Mouse (Mus musculus) MEL (cell line): ENCODE measurements around the gene Fam172a. TPM values are rescaled to one million over a fixed set of nuclear protein-coding genes. Genes with fewer than 3 reads are reported as not detected.

ENCODE experiments used
- DNase-seq: peaks from one replicate; pipeline ENCODE4 v3.0.0; 2011; ENCODE audit warnings: low read depth, low spot score
- H3K27ac ChIP-seq: 2 replicates; pipeline ENCODE4 v1.5.1; 2012; ENCODE audit warnings: low read depth, mild to moderate bottlenecking, control low read depth, low read length, moderate library complexity; ENCODE audit not compliant: control insufficient read depth
- H3K27me3 ChIP-seq, 2 experiments: fragments of 150-350 bp in 1 of 2; sonication (generic) in 1 of 2; 2 replicates each; pipeline ENCODE4 v1.6.1; 2012; ENCODE audit warnings: low read length in 2 of 2, mild to moderate bottlenecking in 2 of 2, improper control_type of control experiment in 1 of 2, moderate library complexity in 1 of 2; ENCODE audit not compliant: insufficient read depth in 2 of 2, control insufficient read depth in 1 of 2
- H3K36me3 ChIP-seq, 2 experiments: 2 replicates each; pipeline ENCODE4 v1.6.1; 2012 to 2014; ENCODE audit warnings: low read length in 2 of 2, improper control_type of control experiment in 1 of 2, inconsistent platforms in 1 of 2, mild to moderate bottlenecking in 1 of 2; ENCODE audit not compliant: insufficient read depth in 2 of 2, control insufficient read depth in 1 of 2
- H3K4me1 ChIP-seq, 2 experiments: fragments of 150-350 bp in 1 of 2; sonication (generic) in 1 of 2; 2 replicates each; pipeline ENCODE4 v1.6.1; 2012; ENCODE audit warnings: low read length in 2 of 2, improper control_type of control experiment in 1 of 2, mild to moderate bottlenecking in 1 of 2; ENCODE audit not compliant: insufficient read depth in 2 of 2, control insufficient read depth in 1 of 2
- H3K4me3 ChIP-seq, 2 experiments: fragments of 150-350 bp in 1 of 2; sonication (generic) in 1 of 2; 2 replicates each; pipeline ENCODE4 v1.5.1; 2012; ENCODE audit warnings: low read depth in 2 of 2, low read length in 2 of 2, mild to moderate bottlenecking in 2 of 2, moderate library complexity in 2 of 2, control low read depth in 1 of 2, improper control_type of control experiment in 1 of 2; ENCODE audit not compliant: control insufficient read depth in 1 of 2, insufficient read depth in 1 of 2
- H3K79me2 ChIP-seq: 2 replicates; pipeline ENCODE4 v1.6.1; 2012; ENCODE audit warnings: mild to moderate bottlenecking, low read length, moderate library complexity; ENCODE audit not compliant: control insufficient read depth, poor library complexity, insufficient read depth
- H3K9ac ChIP-seq: 2 replicates; pipeline ENCODE4 v1.6.1; 2012; ENCODE audit warnings: low read depth, mild to moderate bottlenecking, control low read depth, low read length, moderate library complexity; ENCODE audit not compliant: control insufficient read depth, poor library complexity, severe bottlenecking
- H3K9me3 ChIP-seq: fragments of 150-350 bp; sonication (generic); replicated peaks from 2 replicates; pipeline ENCODE4 v1.6.1; 2012; ENCODE audit warnings: mild to moderate bottlenecking, low read length, improper control_type of control experiment, moderate library complexity; ENCODE audit not compliant: insufficient read depth
- CHD1 ChIP-seq: IDR thresholded peaks from 2 replicates; pipeline ENCODE4 v1.6.1; 2012; ENCODE audit warnings: low read depth, mild to moderate bottlenecking, inconsistent platforms, low read length, improper control_type of control experiment
- CHD2 ChIP-seq: IDR thresholded peaks from 2 replicates; pipeline ENCODE4 v1.6.1; 2011; ENCODE audit warnings: low read length, improper control_type of control experiment
- E2F4 ChIP-seq: IDR thresholded peaks from 2 replicates; pipeline ENCODE4 v1.6.1; 2011; ENCODE audit warnings: low read depth, low read length, improper control_type of control experiment, borderline replicate concordance
- EP300 ChIP-seq, 2 experiments: IDR thresholded peaks; 2 replicates each; pipeline ENCODE4 v1.6.1; 2011; ENCODE audit warnings: improper control_type of control experiment in 2 of 2, low read length in 2 of 2, low read depth in 1 of 2, mild to moderate bottlenecking in 1 of 2
- ETS1 ChIP-seq: IDR thresholded peaks from 2 replicates; pipeline ENCODE4 v1.6.1; 2012; ENCODE audit warnings: low read depth, mild to moderate bottlenecking, inconsistent platforms, low read length, improper control_type of control experiment, moderate library complexity
- GABPA ChIP-seq: IDR thresholded peaks from 2 replicates; pipeline ENCODE4 v1.6.1; 2012; ENCODE audit warnings: low read depth, mild to moderate bottlenecking, inconsistent platforms, low read length, improper control_type of control experiment, moderate library complexity
- GATA1 ChIP-seq: IDR thresholded peaks from 2 replicates; pipeline ENCODE4 v1.6.1; 2011; ENCODE audit warnings: low read depth, low read length, improper control_type of control experiment
- HCFC1 ChIP-seq: IDR thresholded peaks from 2 replicates; pipeline ENCODE4 v1.6.1; 2012; ENCODE audit warnings: low read depth, mild to moderate bottlenecking, inconsistent platforms, low read length, improper control_type of control experiment, moderate library complexity
- KAT2A ChIP-seq: conservative IDR thresholded peaks from 2 replicates; pipeline ENCODE4 v1.6.1; 2012; ENCODE audit warnings: low read depth, low read length, improper control_type of control experiment, inconsistent platforms
- MAX ChIP-seq: IDR thresholded peaks from 2 replicates; pipeline ENCODE4 v1.6.1; 2011; ENCODE audit warnings: low read length, improper control_type of control experiment
- MAZ ChIP-seq: IDR thresholded peaks from 2 replicates; pipeline ENCODE4 v1.6.1; 2012; ENCODE audit warnings: low read depth, mild to moderate bottlenecking, inconsistent platforms, low read length, improper control_type of control experiment
- MEF2A ChIP-seq: IDR thresholded peaks from 2 replicates; pipeline ENCODE4 v1.6.1; 2014; ENCODE audit warnings: low read depth, mild to moderate bottlenecking, inconsistent platforms, low read length, improper control_type of control experiment; ENCODE audit not compliant: poor library complexity, insufficient replicate concordance, severe bottlenecking; ENCODE audit errors: extremely low read depth
- MYC ChIP-seq: IDR thresholded peaks from 2 replicates; pipeline ENCODE4 v1.6.1; 2011; ENCODE audit warnings: low read depth, mild to moderate bottlenecking, low read length, improper control_type of control experiment, moderate library complexity
- NELFE ChIP-seq: IDR thresholded peaks from 2 replicates; pipeline ENCODE4 v1.6.1; 2011; ENCODE audit warnings: low read depth, low read length, improper control_type of control experiment
- NRF1 ChIP-seq: IDR thresholded peaks from 2 replicates; pipeline ENCODE4 v1.6.1; 2014; ENCODE audit warnings: low read depth, mild to moderate bottlenecking, inconsistent platforms, low read length, improper control_type of control experiment, moderate library complexity; ENCODE audit not compliant: poor library complexity, insufficient read depth, severe bottlenecking
- POLR2A ChIP-seq, 2 experiments: IDR thresholded peaks; 2 replicates each; pipeline ENCODE4 v1.6.1; 2011 to 2012; ENCODE audit warnings: low read length in 2 of 2, mild to moderate bottlenecking in 2 of 2, control low read depth in 1 of 2, improper control_type of control experiment in 1 of 2, low read depth in 1 of 2, moderate library complexity in 1 of 2; ENCODE audit not compliant: control insufficient read depth in 1 of 2, insufficient read depth in 1 of 2, poor library complexity in 1 of 2
- POLR2AphosphoS5 ChIP-seq: IDR thresholded peaks from 2 replicates; pipeline ENCODE4 v1.6.1; 2012; ENCODE audit warnings: low read depth, borderline replicate concordance, mild to moderate bottlenecking, inconsistent platforms, low read length, moderate library complexity, mixed read lengths
- RAD21 ChIP-seq: IDR thresholded peaks from 2 replicates; pipeline ENCODE4 v1.6.1; 2011; ENCODE audit warnings: mild to moderate bottlenecking, low read depth, low read length, improper control_type of control experiment
- RCOR1 ChIP-seq: IDR thresholded peaks from 2 replicates; pipeline ENCODE4 v1.6.1; 2012; ENCODE audit warnings: low read depth, mild to moderate bottlenecking, inconsistent platforms, low read length, improper control_type of control experiment
- SIN3A ChIP-seq: IDR thresholded peaks from 2 replicates; pipeline ENCODE4 v1.6.1; 2012; ENCODE audit warnings: low read length, improper control_type of control experiment, inconsistent platforms
- SMC3 ChIP-seq: IDR thresholded peaks from 2 replicates; pipeline ENCODE4 v1.6.1; 2011; ENCODE audit warnings: low read depth, low read length, improper control_type of control experiment
- TAL1 ChIP-seq: IDR thresholded peaks from 2 replicates; pipeline ENCODE4 v1.6.1; 2012; ENCODE audit warnings: mild to moderate bottlenecking, inconsistent platforms, low read length, moderate library complexity, mixed read lengths
- TCF12 ChIP-seq: IDR thresholded peaks from 2 replicates; pipeline ENCODE4 v1.6.1; 2014; ENCODE audit warnings: low read depth, mild to moderate bottlenecking, inconsistent platforms, low read length, improper control_type of control experiment, moderate library complexity
- USF1 ChIP-seq: IDR thresholded peaks from 2 replicates; pipeline ENCODE4 v1.6.1; 2014; ENCODE audit warnings: low read depth, mild to moderate bottlenecking, inconsistent platforms, low read length, improper control_type of control experiment, moderate library complexity
- USF2 ChIP-seq, 2 experiments: IDR thresholded peaks; 2 replicates each; pipeline ENCODE4 v1.6.1; 2011 to 2012; ENCODE audit warnings: improper control_type of control experiment in 2 of 2, low read length in 2 of 2, borderline replicate concordance in 1 of 2, inconsistent platforms in 1 of 2, low read depth in 1 of 2, mild to moderate bottlenecking in 1 of 2; ENCODE audit not compliant: insufficient read depth in 1 of 2
- ZC3H11A ChIP-seq: IDR thresholded peaks from 2 replicates; pipeline ENCODE4 v1.6.1; 2012; ENCODE audit warnings: low read depth, mild to moderate bottlenecking, inconsistent platforms, low read length, improper control_type of control experiment
- ZKSCAN1 ChIP-seq: IDR thresholded peaks from 2 replicates; pipeline ENCODE4 v1.6.1; 2012; ENCODE audit warnings: low read depth, mild to moderate bottlenecking, inconsistent platforms, low read length, improper control_type of control experiment, moderate library complexity
- ZMIZ1 ChIP-seq: IDR thresholded peaks from 2 replicates; pipeline ENCODE4 v1.6.1; 2012; ENCODE audit warnings: low read depth, mild to moderate bottlenecking, inconsistent platforms, low read length, improper control_type of control experiment, moderate library complexity
- ZNF384 ChIP-seq: IDR thresholded peaks from 2 replicates; pipeline ENCODE4 v1.6.1; 2012; ENCODE audit warnings: low read depth, mild to moderate bottlenecking, inconsistent platforms, low read length, improper control_type of control experiment
- polyA plus RNA-seq, 2 experiments: library from polyadenylated mRNA; stranded (reverse) in 1 of 2; unstranded in 1 of 2; fragments of >175 nt in 1 of 2; fragments of >200 nt in 1 of 2; gene quantifications; 2 replicates each; pipeline versions ENCODE4 v1.2.1 to v1.2.4; 2012; ENCODE audit warnings: low replicate concordance in 2 of 2, low read depth in 1 of 2; ENCODE audit not compliant: insufficient read length in 2 of 2, insufficient read depth in 1 of 2, missing spikeins in 1 of 2
- total RNA-seq: library from RNA; depleted of rRNA; stranded (reverse); fragments of 300-350 nt; gene quantifications from 2 replicates; pipeline ENCODE4 v1.2.3, GENCODE M21; 2012

Gene Fam172a
- total and polyA plus RNA-seq, 3 experiments, result 13.4 to 358 (median 19.6) TPM

DNA sequence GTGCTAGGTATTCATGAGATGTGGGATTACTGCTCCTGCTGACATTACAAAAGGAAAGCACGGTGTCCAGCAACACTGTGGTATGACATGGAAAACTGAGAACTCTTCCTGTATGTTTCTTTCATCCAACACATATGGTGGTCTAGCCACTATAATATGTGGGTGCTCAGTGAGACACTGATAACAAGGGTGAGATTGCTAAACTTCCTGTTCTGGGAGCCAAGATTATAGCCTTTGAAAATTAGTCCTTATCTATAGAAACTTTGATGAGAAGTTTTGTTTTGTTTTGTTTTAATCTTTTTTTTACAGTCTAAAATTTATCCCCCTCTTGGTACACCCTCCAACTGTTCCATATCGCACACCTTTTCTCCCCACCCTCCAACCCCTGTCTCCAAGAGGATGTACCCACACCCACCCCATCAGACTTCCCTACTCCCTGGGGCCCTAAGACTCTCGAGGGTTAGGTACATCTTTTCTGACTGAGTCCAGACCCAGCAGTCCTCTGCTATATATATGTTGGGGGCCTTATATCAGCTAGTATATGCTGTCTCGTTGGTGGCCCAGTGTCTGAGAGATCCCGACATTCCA, 397.1 kb downstream of the Fam172a start:
- H3K4me1 ChIP-seq, result peaks cover 5 to 6% of the 10 kb centered on the region in 2 experiments; a peak in 2 of 4 replicates
- H3K9ac ChIP-seq, result no peak overlapping the region
- no peaks in the 10 kb centered on the region for H3K79me2 ChIP-seq
- TF ChIP-seq ZC3H11A (no peak), KAT2A (no peak), ZNF384 (peak; percentile 45), TCF12 (peak; percentile 79), CHD2 (no peak), NRF1 (no peak), SIN3A (no peak), POLR2AphosphoS5 (no peak), MEF2A (no peak), GATA1 (peak; percentile 90), ETS1 (peak; percentile 64), GABPA (no peak), EP300 (IDR thresholded peaks at IDR 0.05; ENCODE audit: low read depth in 1 of 2, low read length in 2 of 2) (peak; percentile 82 to 91), RCOR1 (peak; percentile 97), TAL1 (peak; percentile 33), MAX (no peak), POLR2A (IDR thresholded peaks at IDR 0.05; ENCODE audit: control insufficient read depth in 1 of 2, insufficient read depth in 1 of 2, low read depth in 1 of 2, low read length in 2 of 2, poor library complexity in 1 of 2) (no peak)
- TF ChIP-seq, all 39 proteins: peak for 7
- no peaks in the 10 kb centered on the region for H3K9me3 ChIP-seq
- no peaks in the 10 kb centered on the region for H3K27me3 ChIP-seq
- DNase-seq, result peak; percentile 34
- H3K27ac ChIP-seq, result no peak overlapping the region
- peaks cover 0 to 19% of the 10 kb centered on the region in 2 experiments; a peak in 2 of 4 replicates for H3K36me3 ChIP-seq
- H3K4me3 ChIP-seq, result no peak overlapping the region

DNA sequence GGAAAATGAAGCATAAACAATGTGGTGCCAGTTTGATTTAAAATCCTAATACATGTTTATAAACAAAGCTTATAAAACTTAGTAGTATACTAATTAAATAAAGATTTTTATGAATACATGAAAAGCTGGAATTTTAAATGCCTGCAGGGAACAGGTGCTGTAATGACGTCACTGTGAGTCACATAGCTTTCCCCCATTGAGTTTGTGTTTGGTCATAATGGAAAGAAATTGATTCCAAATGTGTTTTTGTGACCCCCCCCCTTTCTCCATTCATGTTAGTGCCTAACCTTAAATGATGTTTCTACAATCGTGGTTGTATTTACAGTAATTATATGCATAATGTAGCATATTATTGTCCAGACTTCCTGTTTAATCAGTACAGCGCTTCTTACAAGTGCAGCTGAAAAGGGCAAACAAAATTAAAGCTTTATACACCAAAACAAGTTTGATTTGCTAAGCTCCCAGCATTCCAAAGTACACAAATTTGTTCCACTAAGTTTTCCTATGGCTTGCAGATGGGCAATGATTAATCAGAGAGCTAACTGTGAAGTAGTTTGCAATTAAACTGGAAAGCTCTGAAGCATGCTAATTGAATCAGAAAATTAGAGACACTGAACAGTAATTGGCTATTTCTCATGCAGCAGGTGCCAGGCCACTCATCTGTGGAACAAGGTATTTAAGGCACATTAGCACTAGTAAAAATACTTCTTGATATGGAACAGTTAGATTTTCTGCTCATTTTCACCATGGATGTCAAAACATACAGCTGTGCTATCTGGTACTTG, 398.1 kb downstream of the Fam172a start:
- H3K4me1 ChIP-seq, result peaks cover 3 to 5% of the 10 kb centered on the region in 2 experiments; a peak in 2 of 4 replicates
- H3K9ac ChIP-seq, result no peak overlapping the region
- no peak for DNase-seq
- H3K27me3 ChIP-seq, result no peaks in the 10 kb centered on the region
- no peak overlapping the region for H3K4me3 ChIP-seq
- TF ChIP-seq USF1 (no peak), MAZ (no peak), SMC3 (no peak), NELFE (no peak), HCFC1 (no peak), ZKSCAN1 (no peak), USF2 (IDR thresholded peaks at IDR 0.05; ENCODE audit: borderline replicate concordance in 1 of 2, insufficient read depth in 1 of 2, low read depth in 1 of 2, low read length in 2 of 2) (no peak), E2F4 (no peak), GABPA (no peak), RAD21 (no peak), MYC (no peak), CHD2 (no peak), CHD1 (no peak), ZMIZ1 (no peak)
- no peak overlapping the region for H3K27ac ChIP-seq
- no peaks in the 10 kb centered on the region for H3K79me2 ChIP-seq
- H3K9me3 ChIP-seq, result no peaks in the 10 kb centered on the region
- peaks cover 0 to 16% of the 10 kb centered on the region in 2 experiments; a peak in 2 of 4 replicates for H3K36me3 ChIP-seq
